Comparison of ENCODE assay signal across 8 mouse cellular contexts in genomic region chr1:171037861-171038721, GRCm38 (mm10). TPM values are rescaled to one million over a fixed set of nuclear protein-coding genes. Genes with fewer than 3 reads are reported as not detected.
DNase-seq lines count a peak whose midpoint lies in the region; ATAC-seq lines count a peak whose summit lies in the region.

No protein-coding gene starts in this region.

- H3K4me2 ChIP-seq in heart, embryonic 11.5 days, result peak overlapping the region; percentile 70
- H3K4me2 ChIP-seq in kidney, embryonic 15.5 days, result peak overlapping the region; percentile 64

- peak; percentile 56 for ATAC-seq in erythroblast, adult 5-6 weeks (replicated peaks; ENCODE audit: low FRiP score, poor library complexity, severe bottlenecking)
- peak; percentile 85 for ATAC-seq in heart, embryonic 11.5 days (replicated peaks; ENCODE audit: insufficient number of reproducible peaks, low FRiP score, low TSS enrichment)
- ATAC-seq in kidney, embryonic 15.5 days (replicated peaks; ENCODE audit: low FRiP score), result peak; percentile 86

- H3K4me1 ChIP-seq in heart, embryonic 11.5 days (ENCODE audit: control insufficient read depth, insufficient read depth, low read length), result 0 out of 2 replicates have a peak, but pooled peaks cover under 1% of the 10 kb centered on the region
- peaks cover 14% of the 10 kb centered on the region for H3K4me1 ChIP-seq in kidney, embryonic 15.5 days

- WGBS in heart, embryonic 11.5 days (ENCODE audit: insufficient replicate concordance), result under 1% methylated on average over 47 of the region's 47 CpGs
- whole genome bisulfite sequencing in kidney, embryonic 15.5 days, result under 1% methylated on average over 47 of the region's 47 CpGs

- peak; percentile 93 for DNase-seq in A20 (ENCODE audit: low read depth, low spot score)
- DNase-seq in brain, adult 2 months (ENCODE audit: low read depth, low spot score), result peak; percentile 89
- DNase-seq in liver, result peak; percentile 88
- peak; percentile 59 to 82 for DNase-seq in monocyte, adult 2 months (ENCODE audit: low read depth in 1 of 2, low spot score in 2 of 2)
- peak; percentile 62 to 81 for DNase-seq in spleen, postnatal 14 days (ENCODE audit: low spot score in 2 of 2)

- H3K36me3 ChIP-seq in heart, embryonic 11.5 days (ENCODE audit: control insufficient read depth, insufficient read depth, low read length), result no peaks in the 10 kb centered on the region
- H3K36me3 ChIP-seq in kidney, embryonic 15.5 days, result no peaks in the 10 kb centered on the region

- peaks cover 6% of the 10 kb centered on the region; the same call in 1 of the 2 replicates for H3K27me3 ChIP-seq in heart, embryonic 11.5 days (ENCODE audit: control insufficient read depth, insufficient read depth, low read length)
- H3K27me3 ChIP-seq in kidney, embryonic 15.5 days, result peaks cover 25% of the 10 kb centered on the region

- no peaks in the 10 kb centered on the region for H3K9me3 ChIP-seq in heart, embryonic 11.5 days (replicated peaks; ENCODE audit: control insufficient read depth, low read length)
- H3K9me3 ChIP-seq in kidney, embryonic 15.5 days (replicated peaks), result no peaks in the 10 kb centered on the region

- peak overlapping the region; percentile 62; the same call in 1 of the 2 replicates for H3K27ac ChIP-seq in heart, embryonic 11.5 days (ENCODE audit: low read depth, low read length)
- H3K27ac ChIP-seq in kidney, embryonic 15.5 days, result peak overlapping the region; percentile 86

- H3K4me3 ChIP-seq in heart, embryonic 11.5 days (ENCODE audit: low read depth, low read length), result peak overlapping the region; percentile 91
- H3K4me3 ChIP-seq in kidney, embryonic 15.5 days (replicated peaks), result peak overlapping the region; percentile 69

- peak overlapping the region; percentile 84 for H3K9ac ChIP-seq in heart, embryonic 11.5 days (ENCODE audit: low read depth, low read length)
- H3K9ac ChIP-seq in kidney, embryonic 15.5 days, result peak overlapping the region; percentile 59

RNA-seq across cellular contexts. Expression of gene Fcgr4, which starts 19.4 kb away (rescaled TPM):
- total RNA-seq in erythroblast, adult 5-6 weeks (2015; ENCODE audit: low replicate concordance), result 15.3 and 27.5 TPM in 2 replicates
- 9.3 and 10.6 TPM in 2 replicates for total RNA-seq in erythroblast, adult 5-6 weeks (2017; ENCODE audit: low replicate concordance)
- 0.23 TPM in 1 of 2 replicates, not detected in the other for polyA plus RNA-seq in heart, embryonic 11.5 days (2014; fragmentation: Nextera tagmentation; extraction: Ambion mirVana)
- 1.2 and 1.3 TPM in 2 replicates for polyA plus RNA-seq in kidney, embryonic 15.5 days (2015; fragmentation: Nextera tagmentation; extraction: Ambion mirVana)

RNA-seq across cellular contexts. Expression of gene Fcgr3, which starts 26.6 kb away (rescaled TPM):
- total RNA-seq in erythroblast, adult 5-6 weeks (2015; ENCODE audit: low replicate concordance), result 100 and 146 TPM in 2 replicates
- 78.3 and 110 TPM in 2 replicates for total RNA-seq in erythroblast, adult 5-6 weeks (2017; ENCODE audit: low replicate concordance)
- 3.8 and 4.4 TPM in 2 replicates for polyA plus RNA-seq in heart, embryonic 11.5 days (2014; fragmentation: Nextera tagmentation; extraction: Ambion mirVana)
- polyA plus RNA-seq in kidney, embryonic 15.5 days (2015; fragmentation: Nextera tagmentation; extraction: Ambion mirVana), result 7.8 and 10.5 TPM in 2 replicates

Comparison
In these comparisons a context has a peak if more than half of its experiments do, and no peak if none do; other contexts are left out.
1. Peak in every context shown above with its lines: DNase-seq, ATAC-seq, H3K4me3 ChIP-seq and H3K27ac ChIP-seq.